10 mouse cellular contexts compared by ENCODE assay signal in genomic region chr6:83412362-83412853, GRCm38 (mm10). TPM values are rescaled to one million over a fixed set of nuclear protein-coding genes. Genes with fewer than 3 reads are reported as not detected.
DNase-seq lines count a peak whose midpoint lies in the region; ATAC-seq and TF ChIP-seq lines count a peak whose summit lies in the region.
"Had no signal": no experiment of that assay in that cellular context is flagged by ENCODE, and none has a peak within 500 bp of the region (broad histone marks: within the 10 kb centered on the region; RNA-seq: fewer than 3 reads in every experiment).

No protein-coding gene starts in this region.

- no peaks in the 10 kb centered on the region for H3K27me3 ChIP-seq in heart, adult 2 months (ENCODE audit: control insufficient read depth, insufficient read depth, low read length)
- no peaks in the 10 kb centered on the region for H3K27me3 ChIP-seq in heart, embryonic 11.5 days (ENCODE audit: control insufficient read depth, insufficient read depth, low read length)
- no peaks in the 10 kb centered on the region for H3K27me3 ChIP-seq in midbrain, embryonic 12.5 days

- WGBS in heart, adult 2 months, result 58% methylated on average over 10 of the region's 10 CpGs
- WGBS in heart, embryonic 11.5 days (ENCODE audit: insufficient replicate concordance), result 85% methylated on average over 10 of the region's 10 CpGs
- 88% methylated on average over 10 of the region's 10 CpGs for WGBS in midbrain, embryonic 12.5 days

- H3K9ac ChIP-seq in heart, adult 2 months (ENCODE audit: low read depth, low read length), result no peak overlapping the region
- H3K9ac ChIP-seq in heart, embryonic 11.5 days (ENCODE audit: low read depth, low read length), result no peak overlapping the region
- H3K9ac ChIP-seq in midbrain, embryonic 12.5 days (replicated peaks), result no peak overlapping the region

- no peak for ATAC-seq in heart, embryonic 11.5 days (replicated peaks; ENCODE audit: insufficient number of reproducible peaks, low FRiP score, low TSS enrichment)
- ATAC-seq in midbrain, embryonic 12.5 days (ENCODE audit: low FRiP score, low read depth), result no peak; the same call in 1 of the 2 replicates
- no peak for ATAC-seq in erythroid progenitor cell, adult 5-6 weeks (replicated peaks; ENCODE audit: low FRiP score, poor library complexity, severe bottlenecking)

- H3K27ac ChIP-seq in heart, adult 2 months, result peak overlapping the region; percentile 42
- no peak overlapping the region for H3K27ac ChIP-seq in heart, embryonic 11.5 days (ENCODE audit: low read depth, low read length)
- peak overlapping the region; percentile 54; the same call in 1 of the 2 replicates for H3K27ac ChIP-seq in midbrain, embryonic 12.5 days (replicated peaks)

- intact Hi-C loops in heart, adult 2 months (cut with DNase I), result no loop called here

- TF ChIP-seq CTCF in heart, adult 2 months (IDR thresholded peaks at IDR 0.05), result no peak

- no peak overlapping the region for H3K4me2 ChIP-seq in heart, embryonic 11.5 days
- no peak overlapping the region for H3K4me2 ChIP-seq in midbrain, embryonic 12.5 days (replicated peaks)

- DNase-seq in heart, adult 2 months, result peak in 1 of 2 experiments; percentile 50
- peak; percentile 50 for DNase-seq in brain, adult 2 months (ENCODE audit: low read depth, low spot score)
- peak; percentile 40 for DNase-seq in gastrocnemius, postnatal 25 days
- DNase-seq in urinary bladder, postnatal 14 days (ENCODE audit: low spot score), result no peak
- DNase-seq in testis, postnatal 14 days (ENCODE audit: low spot score), result no peak
- DNase-seq: right cerebral cortex, postnatal 4 days had no signal

- H3K4me1 ChIP-seq in heart, adult 2 months (ENCODE audit: control insufficient read depth, insufficient read depth, low read length), result peaks cover 41% of the 10 kb centered on the region
- peaks cover 53% of the 10 kb centered on the region for H3K4me1 ChIP-seq in heart, embryonic 11.5 days (ENCODE audit: control insufficient read depth, insufficient read depth, low read length)
- peaks cover 67% of the 10 kb centered on the region for H3K4me1 ChIP-seq in midbrain, embryonic 12.5 days

- H3K79me2 ChIP-seq in heart, adult 2 months (replicated peaks; ENCODE audit: control insufficient read depth, insufficient read depth, low read length), result peaks cover 1% of the 10 kb centered on the region

- TF ChIP-seq EP300 in heart, adult 2 months (IDR thresholded peaks at IDR 0.05; ENCODE audit: insufficient read depth, low read depth, low read length), result no peak

- no peak for TF ChIP-seq POLR2A in heart, adult 2 months (IDR thresholded peaks at IDR 0.05; ENCODE audit: insufficient read depth, low read depth, low read length)

- no peak overlapping the region for H3K4me3 ChIP-seq in heart, adult 2 months
- no peak overlapping the region for H3K4me3 ChIP-seq in heart, embryonic 11.5 days (ENCODE audit: low read depth, low read length)
- H3K4me3 ChIP-seq in midbrain, embryonic 12.5 days, result no peak overlapping the region

- peaks cover 13% of the 10 kb centered on the region for H3K36me3 ChIP-seq in heart, adult 2 months (ENCODE audit: control insufficient read depth, insufficient read depth, low read length)
- H3K36me3 ChIP-seq in heart, embryonic 11.5 days (ENCODE audit: control insufficient read depth, insufficient read depth, low read length), result peaks cover 3% of the 10 kb centered on the region; the same call in 1 of the 2 replicates
- H3K36me3 ChIP-seq in midbrain, embryonic 12.5 days, result peaks cover 18% of the 10 kb centered on the region; the same call in 1 of the 2 replicates

- H3K9me3 ChIP-seq in heart, embryonic 11.5 days (replicated peaks; ENCODE audit: control insufficient read depth, low read length), result no peaks in the 10 kb centered on the region
- no peaks in the 10 kb centered on the region for H3K9me3 ChIP-seq in midbrain, embryonic 12.5 days
- H3K9me3 ChIP-seq: G1E had no signal

RNA-seq across cellular contexts. Expression of gene Tet3, which starts 46.5 kb away (rescaled TPM):
- 10 to 100 TPM; 13.7 to 23.6 TPM for total RNA-seq in heart, adult 2 months (2021)
- polyA plus RNA-seq in heart, adult 2 months (2012; rRNA removed), result 6.2 and 7.6 TPM in 2 replicates
- polyA plus RNA-seq in heart, embryonic 11.5 days (2014; fragmentation: Nextera tagmentation; extraction: Ambion mirVana), result 25.0 and 30.3 TPM in 2 replicates
- 10 to 100 TPM; 22.2 to 29.7 TPM for total RNA-seq in gastrocnemius, postnatal 25 days (2021)
- polyA plus RNA-seq in midbrain, embryonic 12.5 days (2016; fragmentation: Nextera tagmentation; extraction: Ambion mirVana), result 65.0 and 70.2 TPM in 2 replicates
- 33.5 and 46.5 TPM in 2 replicates for total RNA-seq in erythroid progenitor cell, adult 5-6 weeks (2015; ENCODE audit: low replicate concordance)
- 28.2 and 32.9 TPM in 2 replicates for total RNA-seq in erythroid progenitor cell, adult 5-6 weeks (2017; ENCODE audit: low replicate concordance)

Comparison
In these comparisons a context has a peak if more than half of its experiments do, and no peak if none do; other contexts are left out.
1. DNase-seq: peak in brain, adult 2 months (single experiment) and gastrocnemius, postnatal 25 days (single experiment); none in urinary bladder, postnatal 14 days (single experiment) and testis, postnatal 14 days (single experiment).